Mouse (Mus musculus): ENCODE results near the gene Abcb10. TPM values are rescaled to one million over a fixed set of nuclear protein-coding genes. Genes with fewer than 3 reads are reported as not detected.
"Not testable (repeated sequence)": the region's sequence is repeated elsewhere in the genome, so short reads cannot be mapped to it uniquely, and the experiment has no call there.

Gene Abcb10
- 133 and 143 TPM in 2 replicates for polyA plus RNA-seq (2015; fragmentation: Nextera tagmentation; extraction: Ambion mirVana)

- Histone ChIP-seq H3K36me3 (peaks cover 31% of the 10 kb centered on the region), H3K4me3 (replicated peaks) (peak within 1 kb of the TSS; percentile 94), H3K4me1 (replicated peaks) (peaks cover 80% of the 10 kb centered on the region), H3K4me2 (peak within 1 kb of the TSS; percentile 79), H3K9ac (peak within 1 kb of the TSS; percentile 100), H3K27me3 (no peaks in the 10 kb centered on the region), H3K27ac (peak within 1 kb of the TSS; percentile 100), H3K9me3 (replicated peaks) (no peaks in the 10 kb centered on the region)
- WGBS (ENCODE audit: insufficient replicate concordance) = under 1% methylated on average over 55 of the region's 56 CpGs
- ATAC-seq (ENCODE audit: low read depth) (peak; percentile 83), DNase-seq (peak; percentile 87)
These were observed at the start of gene Abcb10 for GRCm38 (mm10) chr8:123982826-123983400. Gene Abcb10, minus strand, starts transcription at chr8:123983122.

GRCm38 (mm10) chr8:124027831-124028230 lies 44.9 kb upstream of the Abcb10 start:
- Histone ChIP-seq H3K4me1 (replicated peaks) (peaks cover 7% of the 10 kb centered on the region), H3K36me3 (peaks cover 83% of the 10 kb centered on the region), H3K27me3 (no peaks in the 10 kb centered on the region), H3K27ac (no peak overlapping the region), H3K9me3 (replicated peaks) (no peaks in the 10 kb centered on the region), H3K9ac (no peak overlapping the region), H3K4me3 (replicated peaks) (no peak overlapping the region), H3K4me2 (no peak overlapping the region)
- 82% methylated on average over 6 of the region's 6 CpGs for WGBS (ENCODE audit: insufficient replicate concordance)
- no peak for ATAC-seq (ENCODE audit: low read depth)
- DNase-seq = no peak

GRCm38 (mm10) chr8:124026265-124026664 lies 43.3 kb upstream of the Abcb10 start:
- H3K27ac ChIP-seq; DNase-seq; H3K9ac ChIP-seq; H3K9me3 ChIP-seq (replicated peaks); H3K4me2 ChIP-seq; H3K4me3 ChIP-seq (replicated peaks); H3K27me3 ChIP-seq; ATAC-seq (ENCODE audit: low read depth): not testable (repeated sequence)
- peaks cover 76% of the 10 kb centered on the region for H3K36me3 ChIP-seq
- H3K4me1 ChIP-seq (replicated peaks) = peaks cover 18% of the 10 kb centered on the region
- 57% methylated on average over 2 of the region's 2 CpGs for WGBS (ENCODE audit: insufficient replicate concordance)

- under 1% methylated on average over 71 of the region's 74 CpGs for WGBS (ENCODE audit: insufficient replicate concordance)
- Histone ChIP-seq H3K9me3 (replicated peaks) (no peaks in the 10 kb centered on the region), H3K4me3 (replicated peaks) (peak within 1 kb of the TSS; percentile 88), H3K9ac (peak within 1 kb of the TSS; percentile 93), H3K27ac (peak within 1 kb of the TSS; percentile 89), H3K4me1 (replicated peaks) (peaks cover 55% of the 10 kb centered on the region), H3K4me2 (peak within 1 kb of the TSS; percentile 89), H3K27me3 (no peaks in the 10 kb centered on the region), H3K36me3 (peaks cover 31% of the 10 kb centered on the region)
- peak; percentile 82 for ATAC-seq (ENCODE audit: low read depth)
- peak; percentile 89 for DNase-seq
These were observed 38.6 kb upstream of the Abcb10 start, which contains the start of the genes Taf5l and Urb2 for GRCm38 (mm10) chr8:124021237-124022227. Gene Taf5l, minus strand, starts transcription at chr8:124021397. Gene Urb2, plus strand, starts transcription at chr8:124021508.

- Histone ChIP-seq H3K9ac (peak overlapping the region; percentile 93), H3K27me3 (no peaks in the 10 kb centered on the region), H3K9me3 (replicated peaks) (no peaks in the 10 kb centered on the region), H3K27ac (peak overlapping the region; percentile 89), H3K36me3 (peaks cover 25% of the 10 kb centered on the region), H3K4me3 (replicated peaks) (peak overlapping the region; percentile 88), H3K4me1 (replicated peaks) (peaks cover 64% of the 10 kb centered on the region), H3K4me2 (peak overlapping the region; percentile 89)
- ATAC-seq (ENCODE audit: low read depth) (peak; percentile 82), DNase-seq (peak; percentile 46)
- 1% methylated on average over 75 of the region's 87 CpGs for WGBS (ENCODE audit: insufficient replicate concordance)
These were observed 37.7 kb upstream of the Abcb10 start for GRCm38 (mm10) chr8:124020439-124021236.

- WGBS (ENCODE audit: insufficient replicate concordance) = 9% methylated on average over 13 of the region's 13 CpGs
- Histone ChIP-seq H3K9me3 (replicated peaks) (no peaks in the 10 kb centered on the region), H3K36me3 (peaks cover 17% of the 10 kb centered on the region), H3K4me3 (replicated peaks) (peak overlapping the region; percentile 88), H3K27ac (peak overlapping the region; percentile 89), H3K4me2 (peak overlapping the region; percentile 89), H3K4me1 (replicated peaks) (peaks cover 73% of the 10 kb centered on the region), H3K9ac (peak overlapping the region; percentile 93), H3K27me3 (no peaks in the 10 kb centered on the region)
- DNase-seq = peak; percentile 64
- peak; percentile 77 for ATAC-seq (ENCODE audit: low read depth)
These were observed 36.9 kb upstream of the Abcb10 start for GRCm38 (mm10) chr8:124019782-124020181.

- H3K27ac ChIP-seq = no peak overlapping the region; the same call in 1 of the 2 replicates
- no peak for DNase-seq
These were observed 31.8 kb upstream of the Abcb10 start for GRCm38 (mm10) chr8:124014751-124015150.

GRCm38 (mm10) chr8:124014299-124014698 lies 31.4 kb upstream of the Abcb10 start:
- ATAC-seq (ENCODE audit: low read depth); H3K9me3 ChIP-seq (replicated peaks); H3K4me3 ChIP-seq (replicated peaks); H3K27me3 ChIP-seq; H3K27ac ChIP-seq; H3K9ac ChIP-seq; DNase-seq; H3K4me2 ChIP-seq: not testable (repeated sequence)
- WGBS (ENCODE audit: insufficient replicate concordance) = 78% methylated on average over 7 of the region's 7 CpGs
- Histone ChIP-seq H3K36me3 (peaks cover 17% of the 10 kb centered on the region), H3K4me1 (replicated peaks) (peaks cover 90% of the 10 kb centered on the region)

More at GRCm38 (mm10) chr8:124014751-124015150, 31.8 kb upstream of the Abcb10 start:
- peaks cover 13% of the 10 kb centered on the region for H3K36me3 ChIP-seq
- H3K4me1 ChIP-seq (replicated peaks) = peaks cover 91% of the 10 kb centered on the region
- no peaks in the 10 kb centered on the region for H3K9me3 ChIP-seq (replicated peaks)
- ATAC-seq (ENCODE audit: low read depth) = no peak
- no peak overlapping the region for H3K9ac ChIP-seq
- no peak overlapping the region for H3K4me3 ChIP-seq (replicated peaks)
- H3K4me2 ChIP-seq = no peak overlapping the region
- WGBS (ENCODE audit: insufficient replicate concordance) = 75% methylated on average over 3 of the region's 3 CpGs
- H3K27me3 ChIP-seq = no peaks in the 10 kb centered on the region

- no peak overlapping the region for H3K4me3 ChIP-seq (replicated peaks)
- DNase-seq (no peak), ATAC-seq (ENCODE audit: low read depth) (no peak)
- WGBS (ENCODE audit: insufficient replicate concordance) = 84% methylated on average over 3 of the region's 3 CpGs
- peak overlapping the region; percentile 39 for H3K4me2 ChIP-seq
- peak overlapping the region; percentile 40; the same call in 1 of the 2 replicates for H3K9ac ChIP-seq
- peak overlapping the region; percentile 64 for H3K27ac ChIP-seq
- peaks cover 40% of the 10 kb centered on the region for H3K36me3 ChIP-seq
- no peaks in the 10 kb centered on the region for H3K27me3 ChIP-seq
- no peaks in the 10 kb centered on the region for H3K9me3 ChIP-seq (replicated peaks)
- peaks cover 68% of the 10 kb centered on the region for H3K4me1 ChIP-seq (replicated peaks)
These were observed 29.2 kb upstream of the Abcb10 start for GRCm38 (mm10) chr8:124011989-124012586.

- Histone ChIP-seq H3K4me2 (peak overlapping the region; percentile 39), H3K4me3 (replicated peaks) (no peak overlapping the region), H3K27me3 (no peaks in the 10 kb centered on the region), H3K9me3 (replicated peaks) (no peaks in the 10 kb centered on the region), H3K9ac (peak overlapping the region; percentile 40), H3K4me1 (replicated peaks) (peaks cover 63% of the 10 kb centered on the region), H3K36me3 (peaks cover 45% of the 10 kb centered on the region), H3K27ac (peak overlapping the region; percentile 64)
- ATAC-seq (ENCODE audit: low read depth) (peak; percentile 50), DNase-seq (no peak)
- 20% methylated on average over 3 of the region's 3 CpGs for WGBS (ENCODE audit: insufficient replicate concordance)
These were observed 28.7 kb upstream of the Abcb10 start for GRCm38 (mm10) chr8:124011580-124011979.
